Mouse (Mus musculus) testis, adult 2 months (tissue): ENCODE data around the gene Armc8.

ENCODE experiments used
- CTCF ChIP-seq: fragments of 200-500 bp; IDR thresholded peaks from 2 replicates; pipeline ENCODE4 v1.5.1; 2012; ENCODE audit warnings: low read depth, mild to moderate bottlenecking, inconsistent platforms, low read length, moderate library complexity; ENCODE audit not compliant: control insufficient read depth, insufficient read depth, insufficient replicate concordance
- POLR2A ChIP-seq: fragments of 200-500 bp; IDR thresholded peaks from 2 replicates; pipeline ENCODE4 v1.6.1; 2012; ENCODE audit warnings: low read depth, mild to moderate bottlenecking, inconsistent platforms, low read length, moderate library complexity; ENCODE audit not compliant: control insufficient read depth

DNA sequence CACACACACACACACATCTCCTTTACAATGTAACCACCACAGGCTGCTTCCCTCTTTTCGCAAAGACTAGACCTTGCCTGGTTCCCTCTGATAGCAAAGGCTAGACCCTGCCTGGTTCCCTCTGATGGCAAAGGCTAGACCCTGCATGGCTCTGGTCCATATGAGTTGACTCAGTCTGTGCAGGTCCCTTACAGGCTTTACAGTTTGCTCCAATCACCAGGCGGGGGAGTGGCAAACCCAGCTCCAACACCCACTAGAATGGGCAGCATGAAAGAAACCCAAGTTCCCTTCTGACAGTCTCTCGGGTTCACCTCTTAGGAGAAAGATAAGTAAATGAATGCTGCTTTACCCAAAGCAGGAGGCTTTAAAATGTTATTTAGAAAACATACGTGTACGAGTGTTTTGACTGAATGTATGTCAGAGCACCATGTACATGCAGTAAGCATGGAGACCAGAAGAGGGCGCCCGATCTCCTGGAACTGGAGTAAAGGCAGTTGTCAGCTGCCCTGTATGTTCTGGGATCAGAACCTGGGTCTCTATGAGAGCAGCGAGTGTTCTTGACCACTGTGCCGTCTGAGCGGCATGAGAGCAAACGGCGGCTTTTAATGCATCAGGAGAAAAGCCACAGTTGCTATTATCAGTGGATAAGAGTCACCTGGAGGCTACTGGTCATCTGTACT is 110.0 kb downstream of the Armc8 start:
- peak; percentile 65 for TF ChIP-seq CTCF
- TF ChIP-seq POLR2A = no peak
